Mouse (Mus musculus) embryonic facial prominence, embryonic 15.5 days (tissue): ENCODE data around the gene Ptpra. TPM values are rescaled to one million over a fixed set of nuclear protein-coding genes. Genes with fewer than 3 reads are reported as not detected.

Experiments used
- ATAC-seq: fragments of 200-750 bp; cut with Nextera tagmentation; 2 replicates; pipeline ENCODE4 v1.8.0; 2017; ENCODE audit warnings: low read depth, moderate TSS enrichment; ENCODE audit not compliant: insufficient number of reproducible peaks, low FRiP score, low TSS enrichment
- H3K27ac ChIP-seq: fragments of 300-500 bp; sonication (generic); replicated peaks from 2 replicates; pipeline ENCODE4 v1.5.1; 2015; ENCODE audit warnings: mild to moderate bottlenecking, inconsistent platforms
- H3K27me3 ChIP-seq: fragments of 300-500 bp; sonication (generic); 2 replicates; pipeline ENCODE4 v1.6.1; 2015; ENCODE audit warnings: inconsistent platforms
- H3K36me3 ChIP-seq: fragments of 300-500 bp; sonication (generic); 2 replicates; pipeline ENCODE4 v1.6.1; 2015; ENCODE audit warnings: mild to moderate bottlenecking, inconsistent platforms
- H3K4me1 ChIP-seq: fragments of 300-500 bp; sonication (generic); 2 replicates; pipeline ENCODE4 v1.6.1; 2015; ENCODE audit warnings: inconsistent platforms
- H3K4me2 ChIP-seq: fragments of 300-500 bp; sonication (generic); replicated peaks from 2 replicates; pipeline ENCODE4 v1.6.1; 2015; ENCODE audit warnings: mild to moderate bottlenecking, inconsistent platforms
- H3K4me3 ChIP-seq: fragments of 300-500 bp; sonication (generic); replicated peaks from 2 replicates; pipeline ENCODE4 v1.5.1; 2015; ENCODE audit warnings: mild to moderate bottlenecking, inconsistent platforms
- H3K9ac ChIP-seq: fragments of 300-500 bp; sonication (generic); 2 replicates; pipeline ENCODE4 v1.6.1; 2015; ENCODE audit warnings: inconsistent platforms
- H3K9me3 ChIP-seq: fragments of 300-500 bp; sonication (generic); replicated peaks from 2 replicates; pipeline ENCODE4 v1.6.1; 2016; ENCODE audit warnings: inconsistent platforms
- WGBS: fragments of 180-500 bp; shearing (Covaris S2); methylation state at CpG from one replicate; pipeline ENCODE4 v1.1.7; 2015; 5-methylcytosine and 5-hydroxymethylcytosine counted together
- polyA plus RNA-seq: library from polyadenylated mRNA; unstranded; fragments of >200 nt; fragmentation: Nextera tagmentation; extraction: Ambion mirVana; gene quantifications from 2 replicates; pipeline ENCODE4 v1.2.1, GENCODE M21; 2015

Ptpra gene
- polyA plus RNA-seq, result 108 TPM in 2 replicates

DNA sequence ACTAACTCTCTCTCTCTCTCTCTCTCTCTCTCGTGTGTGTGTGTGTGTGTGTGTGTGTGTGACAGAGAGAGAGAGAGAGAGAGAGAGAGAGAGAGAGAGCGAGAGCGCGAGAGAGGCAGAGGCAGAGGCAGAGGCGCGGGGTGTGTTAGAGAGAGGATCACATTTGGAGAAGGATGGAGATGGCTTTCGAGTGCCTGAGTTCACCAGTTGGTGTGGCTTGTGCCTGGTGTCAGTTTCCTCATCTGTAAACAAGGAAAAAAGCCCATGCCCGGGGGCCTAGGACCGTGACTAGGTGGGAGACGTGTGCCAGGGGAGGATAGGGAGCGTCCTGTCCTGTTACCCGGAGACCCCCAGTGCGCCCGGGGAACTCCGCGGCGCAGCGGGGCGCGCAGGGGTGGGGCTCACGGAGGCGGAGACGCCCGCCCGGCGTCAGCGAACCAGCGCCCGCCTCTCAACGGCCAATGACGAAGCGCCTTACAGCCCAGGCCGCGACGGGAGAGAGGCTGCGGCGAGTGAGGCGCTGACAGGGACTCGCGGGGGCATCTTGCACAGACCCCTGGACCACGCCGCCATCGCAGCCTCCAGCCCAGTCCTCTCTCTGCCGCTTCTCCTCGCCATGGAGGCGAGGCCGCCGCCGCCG is at the start of gene Ptpra:
Gene Ptpra, plus strand, starts transcription at position 485 of the 640 bp plus-strand sequence.
- Histone ChIP-seq H3K4me2 (peak within 1 kb of the TSS; percentile 87), H3K9ac (peak within 1 kb of the TSS; percentile 90), H3K36me3 (no peaks in the 10 kb centered on the region), H3K27me3 (no peaks in the 10 kb centered on the region; the same call in 1 of the 2 replicates), H3K4me1 (peaks cover 27% of the 10 kb centered on the region), H3K9me3 (no peaks in the 10 kb centered on the region), H3K4me3 (peak within 1 kb of the TSS; percentile 94), H3K27ac (peak within 1 kb of the TSS; percentile 90)
- peak; percentile 97 for ATAC-seq
- WGBS, result 0% methylated on average over 50 of the region's 50 CpGs

DNA sequence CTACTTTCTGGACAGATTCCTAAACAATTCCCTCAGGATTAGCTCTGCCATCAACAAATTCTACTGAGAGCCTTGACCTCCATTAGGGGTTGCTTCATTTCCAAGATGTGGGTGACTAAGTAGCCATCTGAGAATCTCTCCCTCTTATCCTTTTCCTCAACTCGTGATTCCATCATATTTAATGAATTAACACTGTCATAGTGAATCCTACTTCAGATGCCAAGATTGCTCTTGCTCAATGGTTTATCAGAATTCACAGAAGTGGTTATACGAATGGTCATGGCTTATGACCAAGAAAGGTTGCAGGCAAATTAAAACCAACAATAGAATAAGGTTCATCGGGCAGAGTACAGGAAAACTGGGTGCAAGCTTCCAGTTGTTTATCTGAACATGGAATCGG is 48.2 kb upstream of the Ptpra start:
- Histone ChIP-seq H3K4me2 (no peak overlapping the region), H3K27ac (no peak overlapping the region), H3K9me3 (no peaks in the 10 kb centered on the region), H3K27me3 (no peaks in the 10 kb centered on the region; the same call in 1 of the 2 replicates), H3K4me3 (no peak overlapping the region), H3K36me3 (no peaks in the 10 kb centered on the region), H3K4me1 (peaks cover 13% of the 10 kb centered on the region; the same call in 1 of the 2 replicates), H3K9ac (no peak overlapping the region)
- WGBS, result 74% methylated on average over 4 of the region's 4 CpGs
- ATAC-seq, result no peak

DNA sequence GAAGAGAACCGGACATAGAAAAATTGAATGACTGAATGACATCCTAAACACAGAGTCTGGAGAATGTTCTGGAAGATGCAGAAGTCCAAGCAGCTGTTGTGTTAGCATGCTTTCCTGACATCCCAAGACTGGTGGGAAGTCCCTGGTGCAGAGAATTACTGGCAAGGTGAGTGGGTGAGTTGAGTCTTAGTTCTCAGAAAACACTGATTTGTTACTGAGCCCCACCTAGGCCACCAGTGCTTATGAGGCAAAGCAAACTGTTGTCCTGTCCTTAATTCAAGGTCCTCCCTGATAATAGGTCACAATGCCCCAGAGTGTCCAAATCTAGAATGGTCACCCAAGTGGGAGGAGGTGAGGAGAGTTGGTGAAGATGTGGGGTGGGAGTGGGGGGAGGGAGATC is 45.1 kb upstream of the Ptpra start, which contains the start of the genes Gm28372 and 1700020A23Rik:
Gene Gm28372, plus strand, starts transcription at position 301 of the 400 bp plus-strand sequence.
Gene 1700020A23Rik, plus strand, starts transcription at position 321 of the 400 bp plus-strand sequence.
- H3K27me3 ChIP-seq, result no peaks in the 10 kb centered on the region; the same call in 1 of the 2 replicates
- H3K4me3 ChIP-seq, result no peak within 1 kb of the TSS
- H3K27ac ChIP-seq, result no peak within 1 kb of the TSS
- no peak within 1 kb of the TSS for H3K4me2 ChIP-seq
- no peaks in the 10 kb centered on the region for H3K36me3 ChIP-seq
- no peak for ATAC-seq
- H3K4me1 ChIP-seq, result peaks cover 9% of the 10 kb centered on the region
- H3K9me3 ChIP-seq, result no peaks in the 10 kb centered on the region
- no peak within 1 kb of the TSS for H3K9ac ChIP-seq
- 91% methylated on average over 1 of the region's 1 CpGs for WGBS

DNA sequence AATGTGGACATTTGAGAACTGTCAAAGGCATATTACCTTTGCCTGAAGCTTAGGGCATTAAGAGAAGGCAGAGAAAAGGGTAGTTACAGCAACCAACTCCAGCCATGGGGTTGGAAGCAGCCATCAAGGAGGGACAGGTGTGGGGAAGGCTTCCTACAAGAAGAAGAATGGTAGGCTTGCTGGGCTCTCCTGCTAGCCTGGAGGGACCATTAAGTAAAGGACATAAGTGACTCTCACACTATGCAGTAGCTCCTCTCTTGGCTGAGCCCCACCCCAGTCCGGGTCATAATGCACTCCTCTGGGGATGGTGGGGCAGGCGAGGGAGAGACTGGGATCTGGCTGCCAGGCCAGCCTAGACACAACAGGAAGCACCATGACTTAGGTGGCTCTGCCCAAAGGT is 43.9 kb upstream of the Ptpra start, which contains the start of gene Tmem239:
Gene Tmem239, plus strand, starts transcription at position 301 of the 400 bp plus-strand sequence.
- WGBS, result 88% methylated on average over 2 of the region's 2 CpGs
- H3K27me3 ChIP-seq, result no peaks in the 10 kb centered on the region; the same call in 1 of the 2 replicates

DNA sequence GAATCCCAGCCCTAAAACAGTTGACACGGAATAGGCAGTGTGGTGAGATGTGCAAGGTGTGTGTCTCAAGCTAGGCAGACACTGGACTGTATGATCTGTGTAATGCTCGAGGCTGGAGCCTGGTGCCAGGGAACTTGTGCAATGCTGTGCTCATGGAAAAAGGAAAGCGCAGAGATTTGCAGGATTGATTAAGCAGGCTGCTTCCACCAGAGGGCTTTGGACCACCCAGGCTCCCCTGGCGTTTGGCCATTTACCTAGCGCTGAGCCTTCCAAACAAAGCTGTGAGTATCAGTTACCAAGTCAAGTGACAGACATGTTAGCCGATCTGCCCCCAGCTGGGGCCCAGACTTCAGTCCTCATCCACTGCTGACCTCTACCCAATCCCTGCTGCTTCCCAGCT is 41.9 kb upstream of the Ptpra start:
- H3K27me3 ChIP-seq, result no peaks in the 10 kb centered on the region; the same call in 1 of the 2 replicates
- no peaks in the 10 kb centered on the region for H3K9me3 ChIP-seq
- peak overlapping the region; percentile 39; the same call in 1 of the 2 replicates for H3K27ac ChIP-seq
- H3K4me3 ChIP-seq, result no peak overlapping the region
- no peak overlapping the region for H3K4me2 ChIP-seq
- 7% methylated on average over 6 of the region's 6 CpGs for WGBS
- peaks cover 17% of the 10 kb centered on the region for H3K4me1 ChIP-seq
- no peaks in the 10 kb centered on the region for H3K36me3 ChIP-seq
- H3K9ac ChIP-seq, result no peak overlapping the region
- ATAC-seq, result no peak

More for the DNA sequence above, 43.9 kb upstream of the Ptpra start, which contains the start of gene Tmem239:
- peaks cover 9% of the 10 kb centered on the region for H3K4me1 ChIP-seq
- H3K27ac ChIP-seq, result no peak within 1 kb of the TSS
- H3K9ac ChIP-seq, result no peak within 1 kb of the TSS
- H3K9me3 ChIP-seq, result no peaks in the 10 kb centered on the region
- H3K4me2 ChIP-seq, result no peak within 1 kb of the TSS
- H3K36me3 ChIP-seq, result no peaks in the 10 kb centered on the region
- H3K4me3 ChIP-seq, result no peak within 1 kb of the TSS
- no peak for ATAC-seq

DNA sequence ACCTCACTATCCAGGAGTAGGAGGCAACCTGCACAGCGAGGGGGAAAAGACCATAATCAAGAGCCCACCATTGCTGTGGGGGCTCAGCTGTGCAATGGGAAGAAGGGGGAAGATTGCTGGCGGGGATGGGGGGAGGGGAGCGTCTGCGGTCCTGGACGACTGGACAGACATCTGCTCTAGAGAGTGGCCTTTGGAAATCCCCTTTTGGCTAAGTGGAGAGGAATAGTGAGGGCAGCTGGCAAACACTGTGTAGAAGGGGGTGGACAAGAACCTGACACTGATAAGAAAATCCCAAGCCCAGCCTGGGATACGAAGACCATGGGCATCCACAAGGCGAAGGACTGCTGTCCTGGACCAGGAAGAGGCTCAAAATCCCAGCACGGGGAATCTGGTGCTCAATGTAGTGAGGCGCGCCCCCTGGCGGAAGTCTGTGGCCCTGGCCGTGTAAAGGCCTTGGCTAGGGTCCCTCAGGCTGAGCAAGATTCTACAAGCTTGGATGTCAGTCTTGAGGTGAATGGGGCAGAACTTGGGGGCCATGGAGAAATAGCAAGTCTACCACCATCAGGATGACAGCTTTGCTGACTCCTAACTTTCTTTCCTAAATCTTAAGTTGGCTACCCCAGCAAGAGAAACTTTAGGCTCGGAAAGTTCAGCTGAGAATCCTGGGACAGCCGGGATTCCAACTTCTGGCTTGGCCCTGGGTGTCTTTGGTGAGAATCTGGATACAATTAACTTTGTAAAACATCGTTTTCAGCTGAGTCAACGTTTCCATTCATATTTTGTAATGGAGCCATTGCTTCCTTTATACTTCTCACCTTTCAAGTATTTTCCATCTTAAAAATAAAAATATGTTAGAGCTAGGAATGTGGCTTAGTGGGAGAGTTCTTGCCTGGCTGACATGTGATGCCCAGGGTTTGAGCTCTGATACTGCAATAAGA is 38.3 kb upstream of the Ptpra start:
- no peaks in the 10 kb centered on the region; the same call in 1 of the 2 replicates for H3K27me3 ChIP-seq
- WGBS, result 30% methylated on average over 16 of the region's 16 CpGs

DNA sequence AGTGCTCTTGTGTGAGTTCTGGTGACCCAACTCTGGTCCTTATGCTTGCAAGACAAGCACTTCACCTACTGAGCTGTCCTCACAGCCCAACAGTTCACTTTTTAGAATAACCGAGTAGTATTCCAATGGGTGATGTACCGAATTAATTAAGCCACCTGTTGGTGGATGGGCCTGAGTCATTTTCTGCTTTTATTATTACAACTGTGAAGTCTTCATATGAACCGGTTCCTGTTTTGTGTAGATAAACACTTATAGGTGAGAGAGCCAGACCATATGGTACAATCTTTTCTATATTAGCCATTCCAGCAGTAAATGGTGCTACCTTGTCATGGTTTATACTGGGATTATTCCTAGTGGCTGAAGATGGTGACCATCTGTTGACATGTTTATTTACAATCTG is 37.3 kb upstream of the Ptpra start:
- Histone ChIP-seq H3K4me3 (no peak overlapping the region), H3K4me2 (no peak overlapping the region), H3K27ac (peak overlapping the region; percentile 79), H3K9ac (no peak overlapping the region), H3K36me3 (no peaks in the 10 kb centered on the region), H3K9me3 (no peaks in the 10 kb centered on the region), H3K4me1 (peaks cover 16% of the 10 kb centered on the region), H3K27me3 (no peaks in the 10 kb centered on the region)
- no peak for ATAC-seq
- 81% methylated on average over 3 of the region's 3 CpGs for WGBS

More for the DNA sequence above, 38.3 kb upstream of the Ptpra start:
- H3K9ac ChIP-seq, result no peak overlapping the region
- no peak overlapping the region for H3K4me3 ChIP-seq
- H3K4me1 ChIP-seq, result peaks cover 17% of the 10 kb centered on the region
- ATAC-seq, result peak; percentile 79
- H3K27ac ChIP-seq, result peak overlapping the region; percentile 79
- no peaks in the 10 kb centered on the region for H3K9me3 ChIP-seq
- no peak overlapping the region for H3K4me2 ChIP-seq
- H3K36me3 ChIP-seq, result no peaks in the 10 kb centered on the region

DNA sequence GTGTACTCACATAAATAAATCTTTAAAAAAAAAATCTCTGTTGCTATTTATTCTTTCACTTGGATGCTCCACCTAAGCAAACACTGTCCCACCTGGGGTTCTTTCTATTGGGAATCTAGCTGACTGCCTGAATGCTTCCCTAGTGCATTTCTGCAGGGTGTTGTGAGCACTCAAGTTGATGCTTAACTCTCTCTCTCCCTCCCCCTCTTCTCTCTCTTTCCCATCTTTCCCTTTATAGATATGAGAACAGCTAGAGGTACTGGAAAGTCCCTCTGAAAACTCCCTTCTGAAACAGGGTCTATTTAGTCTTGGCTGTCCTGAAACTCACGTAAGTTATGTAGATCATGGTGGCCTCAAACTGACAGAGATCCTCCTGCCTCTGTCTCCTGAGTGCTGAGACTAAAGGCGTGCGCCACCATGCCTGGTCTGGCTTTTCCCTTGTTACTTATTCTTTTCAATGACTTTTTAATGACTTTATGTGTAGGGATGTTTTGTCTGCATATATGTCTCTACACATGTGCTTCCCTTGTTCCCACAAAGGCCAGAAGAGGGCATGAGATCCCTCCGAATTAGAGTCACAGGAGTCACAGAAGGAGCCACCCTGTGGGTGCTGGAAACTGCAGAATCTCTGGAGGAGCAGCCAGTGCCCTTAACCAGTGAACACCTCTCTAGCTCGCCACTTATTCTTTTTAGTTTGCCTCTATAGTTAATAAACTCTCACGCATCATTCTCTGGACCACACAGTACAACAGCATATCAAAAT is 35.8 kb upstream of the Ptpra start:
- 77% methylated on average over 6 of the region's 6 CpGs for WGBS
- no peak for ATAC-seq
- H3K36me3 ChIP-seq, result peaks cover 7% of the 10 kb centered on the region
- no peak overlapping the region for H3K4me3 ChIP-seq
- no peaks in the 10 kb centered on the region for H3K27me3 ChIP-seq
- no peak overlapping the region for H3K4me2 ChIP-seq
- no peak overlapping the region for H3K27ac ChIP-seq
- H3K9ac ChIP-seq, result no peak overlapping the region
- no peaks in the 10 kb centered on the region for H3K9me3 ChIP-seq
- peaks cover 8% of the 10 kb centered on the region for H3K4me1 ChIP-seq

DNA sequence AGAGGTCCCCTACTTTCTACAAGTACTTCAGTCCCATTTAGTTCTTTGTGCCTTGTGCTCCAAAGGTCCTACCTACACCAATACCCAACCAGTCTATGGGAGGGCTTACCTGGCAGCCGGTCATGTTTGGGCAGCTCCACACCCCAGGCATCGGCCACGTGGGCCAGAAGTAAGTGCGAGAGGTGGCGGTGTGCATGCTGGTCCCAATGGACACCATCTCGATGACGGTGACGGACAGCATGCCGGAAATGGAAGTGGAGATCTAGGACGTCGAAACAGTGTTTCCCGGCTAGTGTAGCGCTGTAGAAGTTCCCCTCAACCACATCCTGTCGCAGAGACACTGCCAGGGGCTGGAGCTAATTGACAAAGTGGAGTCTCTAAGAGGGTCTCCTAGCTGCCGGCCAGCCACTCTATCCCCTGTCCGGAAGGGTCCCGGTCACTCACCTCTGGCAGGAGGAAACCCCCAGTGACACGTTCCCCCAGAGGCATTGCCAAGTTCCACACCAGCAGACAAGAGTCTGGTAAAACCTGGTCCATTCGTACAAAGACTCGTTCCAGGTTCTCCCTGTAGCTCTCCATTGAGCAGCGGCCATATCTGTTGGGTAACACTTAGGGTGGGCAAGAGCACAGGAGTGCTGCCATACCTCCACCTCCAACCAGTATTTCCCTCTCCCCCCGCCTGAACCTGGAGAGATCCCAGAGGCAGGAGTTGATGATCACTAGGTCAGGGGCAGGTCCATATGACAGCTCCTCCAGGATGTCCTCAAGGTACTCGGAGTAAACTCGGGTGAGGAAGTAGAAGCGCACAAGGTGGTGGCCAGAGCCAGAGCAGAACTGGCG is 28.1 kb upstream of the Ptpra start:
- 95% methylated on average over 26 of the region's 26 CpGs for WGBS
- no peak for ATAC-seq
- no peak overlapping the region for H3K9ac ChIP-seq

More for the DNA sequence above, 28.1 kb upstream of the Ptpra start:
- Histone ChIP-seq H3K4me3 (no peak overlapping the region), H3K4me1 (peaks cover 22% of the 10 kb centered on the region), H3K27ac (no peak overlapping the region), H3K4me2 (no peak overlapping the region), H3K36me3 (peaks cover 18% of the 10 kb centered on the region), H3K27me3 (no peaks in the 10 kb centered on the region), H3K9me3 (no peaks in the 10 kb centered on the region)
